ENCODE assay signal across 13 mouse cellular contexts in genomic region chr13:53069076-53069690, GRCm38 (mm10).
DNase-seq lines count a peak whose midpoint lies in the region; ATAC-seq lines count a peak whose summit lies in the region.
"Had no signal": no experiment of that assay in that cellular context is flagged by ENCODE, and none has a peak within 500 bp of the region (broad histone marks: within the 10 kb centered on the region; RNA-seq: fewer than 3 reads in every experiment).

No protein-coding gene starts in this region.

- no peak overlapping the region for H3K4me2 ChIP-seq in heart, embryonic 12.5 days
- no peak overlapping the region for H3K4me2 ChIP-seq in intestine, embryonic 15.5 days (replicated peaks)
- H3K4me2 ChIP-seq: liver, embryonic 11.5 days; stomach, embryonic 15.5 days had no signal

- no peak overlapping the region for H3K27ac ChIP-seq in heart, embryonic 12.5 days (ENCODE audit: poor library complexity, severe bottlenecking)
- H3K27ac ChIP-seq in intestine, embryonic 15.5 days, result no peak overlapping the region
- H3K27ac ChIP-seq: stomach, embryonic 15.5 days had no signal

- H3K4me1 ChIP-seq in heart, embryonic 12.5 days (replicated peaks), result no peaks in the 10 kb centered on the region; the same call in 1 of the 2 replicates
- H3K4me1 ChIP-seq in intestine, embryonic 15.5 days (replicated peaks), result 0 out of 2 replicates have a peak, but pooled peaks cover 2% of the 10 kb centered on the region

- no peak overlapping the region for H3K4me3 ChIP-seq in heart, embryonic 12.5 days
- no peak overlapping the region for H3K4me3 ChIP-seq in intestine, embryonic 15.5 days (replicated peaks)
- H3K4me3 ChIP-seq: erythroblast, embryonic 14.5 days; stomach, embryonic 15.5 days had no signal

- peak; percentile 33 to 43 for DNase-seq in heart, adult 18-20 months
- peak; percentile 12 for DNase-seq in ovary, adult 18-20 months (ENCODE audit: low spot score)
- DNase-seq in ovary, postnatal 10 days (ENCODE audit: low spot score), result no peak
- DNase-seq in heart, postnatal 14 days, result peak; percentile 12 to 36
- DNase-seq in kidney, postnatal 36 days, result no peak
- DNase-seq: cerebellum, adult 9-10 months; layer of hippocampus, adult 9-11 months had no signal

- no peaks in the 10 kb centered on the region for H3K9me3 ChIP-seq in heart, embryonic 12.5 days (replicated peaks)
- no peaks in the 10 kb centered on the region for H3K9me3 ChIP-seq in intestine, embryonic 15.5 days
- H3K9me3 ChIP-seq: stomach, embryonic 15.5 days had no signal

- no peak for ATAC-seq in heart, embryonic 12.5 days (ENCODE audit: insufficient number of reproducible peaks, low FRiP score)
- ATAC-seq in intestine, embryonic 15.5 days, result no peak
- ATAC-seq: inflammation-experienced regulatory T-cells, adult 6 months had no signal

- H3K27me3 ChIP-seq in heart, embryonic 12.5 days (replicated peaks), result no peaks in the 10 kb centered on the region
- no peaks in the 10 kb centered on the region for H3K27me3 ChIP-seq in intestine, embryonic 15.5 days (replicated peaks)
- H3K27me3 ChIP-seq: stomach, embryonic 15.5 days had no signal

- intact Hi-C loops in heart, postnatal 14 days (cut with DNase I), result loop anchor here (2.0 kb wide), 1 partner anchor 60 kb away; no protein-coding TSS in a partner anchor

- H3K9ac ChIP-seq in heart, embryonic 12.5 days, result no peak overlapping the region
- H3K9ac ChIP-seq in intestine, embryonic 15.5 days, result no peak overlapping the region
- H3K9ac ChIP-seq: stomach, embryonic 15.5 days had no signal

- no peaks in the 10 kb centered on the region for H3K36me3 ChIP-seq in heart, embryonic 12.5 days
- no peaks in the 10 kb centered on the region for H3K36me3 ChIP-seq in intestine, embryonic 15.5 days
- H3K36me3 ChIP-seq: stomach, embryonic 15.5 days had no signal

- 70% methylated on average over 22 of the region's 22 CpGs for WGBS in heart, embryonic 12.5 days
- WGBS in intestine, embryonic 15.5 days, result 56% methylated on average over 22 of the region's 22 CpGs

Comparison
In these comparisons a context has a peak if more than half of its experiments do, and no peak if none do; other contexts are left out.
1. DNase-seq: peak in heart, adult 18-20 months (2 of 2), ovary, adult 18-20 months (single experiment) and heart, postnatal 14 days (2 of 2); none in ovary, postnatal 10 days (single experiment) and kidney, postnatal 36 days (0 of 2).